Mouse (Mus musculus) forebrain, embryonic 14.5 days (tissue): ENCODE data around the gene Cdh4. TPM values are rescaled to one million over a fixed set of nuclear protein-coding genes. Genes with fewer than 3 reads are reported as not detected.

Experiments used
- ATAC-seq: fragments of 200-750 bp; cut with Nextera tagmentation; 2 replicates; pipeline ENCODE4 v1.8.0; 2017; ENCODE audit warnings: mild to moderate bottlenecking, moderate library complexity
- DNase-seq: peaks from one replicate; pipeline ENCODE4 v3.0.0-alpha.2; 2015; ENCODE audit warnings: low spot score
- H3K27ac ChIP-seq: fragments of 300-500 bp; sonication (generic); 2 replicates; pipeline ENCODE4 v1.5.1; 2014; ENCODE audit warnings: low read depth, mild to moderate bottlenecking, control low read depth, low read length, moderate library complexity
- H3K27me3 ChIP-seq: fragments of 300-500 bp; sonication (generic); replicated peaks from 2 replicates; pipeline ENCODE4 v1.6.1; 2014; ENCODE audit warnings: low read length, control low read depth, mixed read lengths; ENCODE audit not compliant: control insufficient read depth, insufficient read depth
- H3K36me3 ChIP-seq: fragments of 300-500 bp; sonication (generic); 2 replicates; pipeline ENCODE4 v1.6.1; 2014; ENCODE audit warnings: low read length, control low read depth; ENCODE audit not compliant: control insufficient read depth, insufficient read depth
- H3K4me1 ChIP-seq: fragments of 300-500 bp; sonication (generic); 2 replicates; pipeline ENCODE4 v1.6.1; 2014; ENCODE audit warnings: antibody characterized with exemption, low read length, control low read depth; ENCODE audit not compliant: control insufficient read depth, insufficient read depth
- H3K4me2 ChIP-seq: fragments of 300-500 bp; sonication (generic); 2 replicates; pipeline ENCODE4 v1.6.1; 2014; ENCODE audit warnings: mild to moderate bottlenecking, control low read depth, low read length
- H3K4me3 ChIP-seq: fragments of 300-500 bp; sonication (generic); 2 replicates; pipeline ENCODE4 v1.5.1; 2014; ENCODE audit warnings: low read depth, low read length, control low read depth
- H3K9ac ChIP-seq: fragments of 300-500 bp; sonication (generic); 2 replicates; pipeline ENCODE4 v1.6.1; 2014; ENCODE audit warnings: mild to moderate bottlenecking, low read length, control low read depth, moderate library complexity
- H3K9me3 ChIP-seq: fragments of 300-500 bp; sonication (generic); replicated peaks from 2 replicates; pipeline ENCODE4 v1.6.1; 2016; ENCODE audit warnings: low read length, control low read depth, mixed read lengths; ENCODE audit not compliant: control insufficient read depth
- WGBS: fragments of 180-500 bp; shearing (Covaris S2); extraction: QIAGEN DNeasy Blood & Tissue Kit; methylation state at CpG from one replicate; pipeline ENCODE4 v1.1.7; 2014; 5-methylcytosine and 5-hydroxymethylcytosine counted together
- polyA plus RNA-seq: library from polyadenylated mRNA; unstranded; fragments of >200 nt; fragmentation: Nextera tagmentation; extraction: Ambion mirVana; gene quantifications from 2 replicates; pipeline ENCODE4 v1.2.1, GENCODE M21; 2014

The Cdh4 gene
- polyA plus RNA-seq, 1 experiment from 2014 or later = 35.0 TPM

DNA sequence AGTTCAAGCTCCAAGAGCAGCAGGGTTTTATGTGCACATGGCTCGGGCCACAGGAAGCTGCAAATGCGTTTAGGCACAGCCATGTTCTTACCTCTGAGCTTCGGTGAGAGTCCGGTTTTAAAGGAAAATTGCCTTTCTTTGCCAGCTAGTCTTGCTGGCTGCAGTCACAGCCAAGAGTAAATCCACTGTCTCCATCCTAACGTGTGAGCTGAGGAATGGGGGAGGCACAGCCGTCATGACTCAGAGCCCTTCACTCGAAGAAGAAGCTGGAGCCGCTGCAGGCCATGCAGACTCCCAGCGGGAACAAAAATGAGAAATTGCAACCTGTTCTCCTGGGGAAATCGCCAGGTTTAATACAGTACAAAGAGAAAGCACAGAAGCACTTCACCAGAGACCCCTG, 395.0 kb downstream of the Cdh4 start:
- no peak overlapping the region for H3K27ac ChIP-seq
- ATAC-seq (no peak), DNase-seq (peak; percentile 25)
- peak overlapping the region; percentile 13; the same call in 1 of the 2 replicates for H3K9ac ChIP-seq
- no peaks in the 10 kb centered on the region for H3K4me1 ChIP-seq
- H3K36me3 ChIP-seq = no peaks in the 10 kb centered on the region
- no peak overlapping the region for H3K4me3 ChIP-seq
- no peaks in the 10 kb centered on the region for H3K9me3 ChIP-seq
- no peaks in the 10 kb centered on the region for H3K27me3 ChIP-seq
- 68% methylated on average over 10 of the region's 10 CpGs for WGBS
- H3K4me2 ChIP-seq = no peak overlapping the region

DNA sequence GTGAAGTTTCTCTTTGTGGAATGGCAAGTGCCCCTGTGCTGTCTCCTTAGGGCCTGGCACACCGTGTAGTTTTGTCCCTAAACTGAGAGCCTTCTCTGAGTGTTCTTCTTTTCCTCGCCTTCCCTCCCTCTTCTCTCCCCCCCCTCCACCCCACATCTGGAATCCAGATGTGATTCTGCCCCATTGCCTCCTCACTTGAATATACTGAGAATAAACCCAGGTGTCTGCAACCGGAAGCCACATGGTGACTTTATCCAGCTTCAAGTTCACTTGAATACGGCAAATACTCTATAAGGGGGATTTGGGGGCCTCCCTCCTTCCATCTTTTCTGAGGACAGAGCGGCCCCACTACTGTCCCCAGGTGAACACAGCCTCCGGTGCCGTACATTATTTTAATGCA, 395.8 kb downstream of the Cdh4 start:
- no peak for ATAC-seq
- no peak overlapping the region for H3K27ac ChIP-seq
- no peak overlapping the region for H3K9ac ChIP-seq
- DNase-seq = no peak
- H3K4me3 ChIP-seq = no peak overlapping the region
- peaks cover 5% of the 10 kb centered on the region for H3K4me1 ChIP-seq
- H3K4me2 ChIP-seq = no peak overlapping the region
- H3K9me3 ChIP-seq = no peaks in the 10 kb centered on the region
- H3K27me3 ChIP-seq = no peaks in the 10 kb centered on the region
- 84% methylated on average over 7 of the region's 7 CpGs for WGBS
- no peaks in the 10 kb centered on the region for H3K36me3 ChIP-seq

DNA sequence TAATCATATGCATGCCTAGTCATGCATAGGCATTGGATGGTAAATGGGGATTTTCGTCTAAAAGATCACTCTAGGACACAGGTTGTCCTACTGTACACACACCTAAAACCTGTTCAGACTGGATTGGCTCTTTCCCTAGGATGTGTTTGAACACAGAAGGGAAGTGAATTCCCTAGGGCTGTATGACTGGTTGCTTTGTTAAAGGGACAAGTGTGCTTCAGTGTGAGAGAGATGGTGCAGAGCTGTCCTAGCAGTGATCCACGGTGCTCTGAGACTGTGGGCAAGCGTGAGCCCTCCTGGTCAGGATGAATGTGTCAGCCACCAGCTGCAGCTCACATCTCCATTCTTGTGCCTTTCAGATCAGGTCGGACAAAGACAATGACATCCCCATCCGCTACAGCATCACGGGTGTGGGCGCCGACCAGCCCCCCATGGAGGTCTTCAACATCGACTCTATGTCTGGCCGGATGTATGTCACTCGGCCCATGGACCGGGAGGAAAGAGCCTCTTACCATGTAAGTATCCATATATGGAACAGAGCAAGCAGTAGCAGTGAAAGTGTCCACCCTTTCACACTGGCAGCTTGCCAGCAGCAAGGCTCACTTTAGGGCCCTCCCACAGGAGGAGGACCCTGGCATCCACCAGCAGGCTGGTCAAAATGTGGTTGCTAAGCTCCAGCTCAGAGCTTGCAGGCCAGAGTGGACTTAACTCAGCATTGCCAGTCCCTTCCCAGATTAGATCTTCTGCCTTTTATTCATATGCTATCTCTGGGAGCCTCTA, 400.6 kb downstream of the Cdh4 start:
- Histone ChIP-seq H3K4me1 (peaks cover 10% of the 10 kb centered on the region), H3K27me3 (no peaks in the 10 kb centered on the region), H3K9me3 (no peaks in the 10 kb centered on the region), H3K36me3 (no peaks in the 10 kb centered on the region), H3K27ac (no peak overlapping the region), H3K4me2 (no peak overlapping the region), H3K4me3 (no peak overlapping the region), H3K9ac (no peak overlapping the region; the same call in 1 of the 2 replicates)
- DNase-seq (peak; percentile 73), ATAC-seq (peak; percentile 75)
- 74% methylated on average over 12 of the region's 12 CpGs for WGBS

DNA sequence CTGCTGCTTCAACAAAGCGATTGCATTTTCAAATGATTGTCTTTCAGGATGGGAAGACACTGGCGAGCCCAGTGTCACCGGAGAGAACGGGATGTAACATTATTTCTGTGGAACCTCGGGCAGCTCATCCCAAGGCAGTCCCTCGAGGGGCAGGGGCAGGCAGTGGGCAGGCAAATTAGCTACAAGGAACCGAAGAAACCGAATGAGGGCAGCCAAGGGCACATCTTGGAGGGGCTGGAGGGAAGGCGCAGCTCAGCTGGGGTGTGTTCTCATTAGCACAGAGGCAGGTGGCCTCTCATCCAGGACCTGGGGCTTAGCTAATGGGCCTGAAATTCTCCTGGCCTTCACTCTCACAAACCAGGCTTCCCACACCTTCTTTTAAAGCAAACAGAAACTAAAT, 407.5 kb downstream of the Cdh4 start:
- WGBS = 57% methylated on average over 9 of the region's 9 CpGs
- DNase-seq = no peak

DNA sequence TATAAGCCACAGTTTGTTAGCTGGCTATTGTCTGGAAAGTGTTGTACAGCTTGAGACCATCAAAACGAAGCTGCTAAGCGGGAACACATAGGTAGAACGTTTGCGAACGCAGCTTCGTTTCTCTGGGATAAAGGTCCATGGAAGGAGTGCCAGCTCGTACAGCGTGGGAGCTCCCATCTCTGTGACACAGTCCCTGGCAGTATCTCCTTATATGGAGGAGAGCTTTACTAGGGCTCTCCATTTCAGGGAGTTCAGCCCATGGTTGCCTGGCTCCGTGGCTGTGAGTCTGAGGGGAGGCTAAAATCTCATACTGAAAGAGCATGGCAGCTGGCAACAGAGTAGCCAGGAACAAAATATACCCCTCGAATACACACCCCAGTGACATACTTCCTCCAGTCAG, 409.9 kb downstream of the Cdh4 start:
- no peaks in the 10 kb centered on the region for H3K36me3 ChIP-seq
- H3K27me3 ChIP-seq = no peaks in the 10 kb centered on the region
- H3K9me3 ChIP-seq = no peaks in the 10 kb centered on the region
- H3K4me3 ChIP-seq = no peak overlapping the region
- DNase-seq = no peak
- peaks cover 22% of the 10 kb centered on the region for H3K4me1 ChIP-seq
- H3K27ac ChIP-seq = no peak overlapping the region; the same call in 1 of the 2 replicates
- no peak for ATAC-seq
- no peak overlapping the region for H3K9ac ChIP-seq
- no peak overlapping the region for H3K4me2 ChIP-seq
- WGBS = 85% methylated on average over 10 of the region's 10 CpGs

More for the DNA sequence above, 407.5 kb downstream of the Cdh4 start:
- Histone ChIP-seq H3K4me1 (peaks cover 22% of the 10 kb centered on the region), H3K4me3 (no peak overlapping the region), H3K27me3 (no peaks in the 10 kb centered on the region), H3K4me2 (no peak overlapping the region), H3K27ac (no peak overlapping the region), H3K9me3 (no peaks in the 10 kb centered on the region), H3K9ac (0 out of 2 replicates have a peak overlapping the region, but pooled peaks have one; percentile 21), H3K36me3 (no peaks in the 10 kb centered on the region)
- no peak for ATAC-seq

DNA sequence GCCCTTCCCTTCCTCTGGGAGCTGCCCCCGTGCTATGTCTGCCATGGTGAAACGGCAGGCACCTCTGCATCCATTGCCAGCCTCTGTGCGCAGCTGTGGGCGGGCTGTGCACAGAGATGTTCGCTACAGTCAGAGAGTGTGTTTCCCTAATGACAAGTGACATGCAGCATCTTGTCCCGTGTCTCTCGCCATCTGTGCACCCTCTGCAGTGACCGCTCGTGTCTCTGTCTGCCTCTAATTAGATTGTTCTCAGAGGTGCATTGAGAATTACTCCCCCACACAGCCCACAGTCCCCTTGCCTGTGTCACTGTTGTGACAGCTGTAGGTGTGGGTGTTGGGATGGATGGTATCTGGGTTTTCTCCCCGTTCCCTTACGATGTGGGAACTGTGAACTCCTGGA, 410.6 kb downstream of the Cdh4 start:
- H3K4me1 ChIP-seq = peaks cover 22% of the 10 kb centered on the region
- ATAC-seq (no peak), DNase-seq (no peak)
- H3K27me3 ChIP-seq = no peaks in the 10 kb centered on the region
- 66% methylated on average over 11 of the region's 11 CpGs for WGBS
- no peak overlapping the region for H3K9ac ChIP-seq
- H3K4me3 ChIP-seq = no peak overlapping the region
- no peaks in the 10 kb centered on the region for H3K9me3 ChIP-seq
- no peak overlapping the region for H3K27ac ChIP-seq
- no peak overlapping the region for H3K4me2 ChIP-seq
- H3K36me3 ChIP-seq = no peaks in the 10 kb centered on the region

DNA sequence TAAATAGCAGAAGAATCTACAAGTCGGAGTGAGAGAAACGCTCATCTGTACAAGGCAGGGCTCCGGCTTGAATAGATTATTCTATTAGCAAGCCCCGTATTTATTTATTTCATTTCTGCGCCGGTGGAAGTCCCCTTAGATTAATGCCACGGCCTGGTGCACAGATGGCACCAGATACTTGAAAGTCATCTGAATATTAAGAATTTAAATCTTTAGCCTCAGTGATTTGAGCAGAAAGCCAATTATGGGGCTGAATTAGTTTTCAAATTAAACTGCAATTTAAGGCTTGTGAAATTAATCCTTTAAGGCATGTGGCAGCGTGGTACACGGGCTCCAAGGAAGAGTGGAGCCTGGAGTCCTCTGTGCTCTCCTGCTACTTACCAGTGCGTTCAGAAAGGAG, 411.7 kb downstream of the Cdh4 start:
- no peaks in the 10 kb centered on the region for H3K27me3 ChIP-seq
- H3K4me1 ChIP-seq = peaks cover 22% of the 10 kb centered on the region
- no peaks in the 10 kb centered on the region for H3K9me3 ChIP-seq
- H3K4me3 ChIP-seq = no peak overlapping the region
- ATAC-seq = no peak
- H3K9ac ChIP-seq = no peak overlapping the region
- H3K4me2 ChIP-seq = no peak overlapping the region
- no peak overlapping the region; the same call in 1 of the 2 replicates for H3K27ac ChIP-seq
- 62% methylated on average over 10 of the region's 10 CpGs for WGBS
- no peak for DNase-seq
- no peaks in the 10 kb centered on the region for H3K36me3 ChIP-seq

DNA sequence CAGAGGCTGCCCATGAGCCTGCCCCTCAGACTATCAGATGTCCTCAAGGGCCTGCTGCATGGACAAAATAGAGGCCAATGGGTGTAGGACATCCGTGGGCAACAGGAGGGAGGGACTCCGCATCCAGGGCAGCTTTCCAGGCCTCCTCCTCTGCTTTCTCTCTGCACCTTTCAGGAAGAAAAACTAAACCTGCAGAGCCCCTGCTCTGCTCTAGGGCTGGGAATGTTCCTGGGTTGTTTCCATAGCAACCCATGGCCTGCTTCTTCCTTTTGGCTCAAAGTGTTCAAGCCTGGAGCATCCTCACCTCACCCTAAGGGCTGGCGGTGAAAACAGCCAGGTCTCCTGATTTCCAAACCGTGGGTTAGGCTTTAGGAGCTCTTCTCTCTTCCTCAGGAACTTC, 414.9 kb downstream of the Cdh4 start:
- H3K4me3 ChIP-seq = no peak overlapping the region
- no peaks in the 10 kb centered on the region for H3K36me3 ChIP-seq
- ATAC-seq = no peak
- H3K27ac ChIP-seq = no peak overlapping the region
- no peaks in the 10 kb centered on the region for H3K9me3 ChIP-seq
- WGBS = 52% methylated on average over 4 of the region's 4 CpGs
- no peaks in the 10 kb centered on the region for H3K27me3 ChIP-seq
- peaks cover 17% of the 10 kb centered on the region for H3K4me1 ChIP-seq
- H3K9ac ChIP-seq = no peak overlapping the region
- H3K4me2 ChIP-seq = no peak overlapping the region
- no peak for DNase-seq

DNA sequence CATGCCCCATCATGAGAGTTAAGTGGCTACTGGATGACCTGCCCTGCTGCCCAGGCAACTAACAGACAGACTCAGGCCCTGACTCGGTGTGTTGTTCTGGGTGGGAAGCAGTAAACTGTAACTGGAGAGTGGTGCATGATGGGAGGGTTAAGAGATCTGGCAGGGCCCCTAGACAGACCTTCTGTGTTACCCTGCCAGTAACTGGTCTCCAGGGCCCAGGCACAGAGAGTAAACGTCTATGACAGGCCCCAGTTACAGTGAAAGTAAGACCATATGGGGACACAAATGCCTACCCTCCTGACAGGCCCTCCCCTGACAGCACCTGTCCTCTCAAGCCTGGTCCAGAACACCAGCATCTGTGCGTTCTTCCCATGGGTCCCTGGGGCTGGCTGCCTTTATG, 420.4 kb downstream of the Cdh4 start:
- no peak overlapping the region for H3K4me3 ChIP-seq
- DNase-seq (no peak), ATAC-seq (no peak)
- H3K9me3 ChIP-seq = no peaks in the 10 kb centered on the region
- no peak overlapping the region for H3K4me2 ChIP-seq
- no peak overlapping the region for H3K9ac ChIP-seq
- 77% methylated on average over 3 of the region's 3 CpGs for WGBS
- no peak overlapping the region for H3K27ac ChIP-seq
- no peaks in the 10 kb centered on the region for H3K36me3 ChIP-seq
- no peaks in the 10 kb centered on the region for H3K4me1 ChIP-seq
- no peaks in the 10 kb centered on the region for H3K27me3 ChIP-seq
